8 mouse cellular contexts compared by ENCODE assay signal in the genomic region with DNA sequence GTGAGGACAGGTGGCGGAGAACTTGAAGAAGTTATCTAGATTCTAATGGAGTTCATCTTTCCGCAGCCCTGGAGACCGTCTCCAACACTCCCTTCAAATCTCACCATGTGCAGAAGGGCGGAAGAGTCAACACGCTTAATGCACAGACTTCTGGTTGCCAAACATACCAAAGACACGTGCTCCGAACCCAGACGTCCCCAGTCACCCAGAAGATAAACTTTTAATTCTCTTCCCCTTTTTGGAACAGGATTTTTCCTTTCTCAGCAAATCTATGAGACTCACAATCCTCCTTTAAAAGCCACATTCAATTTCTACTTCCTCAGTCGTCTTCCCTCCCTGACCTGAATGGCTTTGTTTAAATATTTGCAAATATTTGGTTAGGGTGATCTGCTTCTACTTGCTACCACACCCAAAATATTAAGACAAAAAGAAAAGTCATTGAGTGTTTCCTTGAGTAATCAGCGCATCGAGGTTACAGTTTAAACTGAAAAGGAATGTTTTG. TPM values are rescaled to one million over a fixed set of nuclear protein-coding genes. Genes with fewer than 3 reads are reported as not detected.
DNase-seq lines count a peak whose midpoint lies in the region; ATAC-seq lines count a peak whose summit lies in the region.

No protein-coding gene starts in this region.

- peak overlapping the region; percentile 91 for H3K4me3 ChIP-seq in heart, embryonic 11.5 days (ENCODE audit: low read depth, low read length)
- peak overlapping the region; percentile 91 for H3K4me3 ChIP-seq in embryonic facial prominence, embryonic 12.5 days
- H3K4me3 ChIP-seq in limb, embryonic 10.5 days, result peak overlapping the region; percentile 97
- H3K4me3 ChIP-seq in midbrain, embryonic 16.5 days (ENCODE audit: low read depth, low read length), result peak overlapping the region; percentile 83

- intact Hi-C loops in heart, postnatal 36 days (cut with DNase I), result no loop called here

- ATAC-seq in heart, embryonic 11.5 days (replicated peaks; ENCODE audit: insufficient number of reproducible peaks, low FRiP score, low TSS enrichment), result no peak
- no peak for ATAC-seq in embryonic facial prominence, embryonic 12.5 days (ENCODE audit: insufficient number of reproducible peaks, insufficient read depth, low FRiP score, low TSS enrichment)
- ATAC-seq in midbrain, embryonic 16.5 days, result no peak

- H3K36me3 ChIP-seq in heart, embryonic 11.5 days (ENCODE audit: control insufficient read depth, insufficient read depth, low read length), result no peaks in the 10 kb centered on the region
- H3K36me3 ChIP-seq in embryonic facial prominence, embryonic 12.5 days, result no peaks in the 10 kb centered on the region
- H3K36me3 ChIP-seq in limb, embryonic 10.5 days, result no peaks in the 10 kb centered on the region
- no peaks in the 10 kb centered on the region for H3K36me3 ChIP-seq in midbrain, embryonic 16.5 days (ENCODE audit: control insufficient read depth, insufficient read depth, low read length)

- H3K27me3 ChIP-seq in heart, embryonic 11.5 days (ENCODE audit: control insufficient read depth, insufficient read depth, low read length), result no peaks in the 10 kb centered on the region; the same call in 1 of the 2 replicates
- H3K27me3 ChIP-seq in embryonic facial prominence, embryonic 12.5 days, result no peaks in the 10 kb centered on the region
- 0 out of 2 replicates have a peak, but pooled peaks cover 11% of the 10 kb centered on the region for H3K27me3 ChIP-seq in limb, embryonic 10.5 days (ENCODE audit: low read depth, poor library complexity, severe bottlenecking)
- H3K27me3 ChIP-seq in midbrain, embryonic 16.5 days (ENCODE audit: control insufficient read depth, insufficient read depth, low read depth, low read length), result no peaks in the 10 kb centered on the region

- H3K4me2 ChIP-seq in heart, embryonic 11.5 days, result peak overlapping the region; percentile 73
- peak overlapping the region; percentile 97 for H3K4me2 ChIP-seq in embryonic facial prominence, embryonic 12.5 days (replicated peaks)
- H3K4me2 ChIP-seq in midbrain, embryonic 16.5 days (ENCODE audit: low read length), result peak overlapping the region; percentile 96

- no peaks in the 10 kb centered on the region for H3K9me3 ChIP-seq in heart, embryonic 11.5 days (replicated peaks; ENCODE audit: control insufficient read depth, low read length)
- H3K9me3 ChIP-seq in embryonic facial prominence, embryonic 12.5 days, result no peaks in the 10 kb centered on the region
- no peaks in the 10 kb centered on the region for H3K9me3 ChIP-seq in limb, embryonic 10.5 days (replicated peaks)
- H3K9me3 ChIP-seq in midbrain, embryonic 16.5 days (replicated peaks; ENCODE audit: control insufficient read depth, low read length, poor library complexity, severe bottlenecking), result no peaks in the 10 kb centered on the region

- peaks cover 16% of the 10 kb centered on the region for H3K4me1 ChIP-seq in heart, embryonic 11.5 days (ENCODE audit: control insufficient read depth, insufficient read depth, low read length)
- H3K4me1 ChIP-seq in embryonic facial prominence, embryonic 12.5 days, result peaks cover 19% of the 10 kb centered on the region
- peaks cover 34% of the 10 kb centered on the region for H3K4me1 ChIP-seq in limb, embryonic 10.5 days
- H3K4me1 ChIP-seq in midbrain, embryonic 16.5 days (ENCODE audit: control insufficient read depth, insufficient read depth, low read length), result peaks cover 20% of the 10 kb centered on the region

- DNase-seq in heart, postnatal 36 days, result no peak
- no peak for DNase-seq in limb, embryonic 10.5 days (ENCODE audit: low spot score)
- DNase-seq in layer of hippocampus, adult 9-10 months (ENCODE audit: low spot score), result no peak
- DNase-seq in gastrocnemius, postnatal 4 days (ENCODE audit: low spot score in 2 of 2), result no peak
- DNase-seq in frontal cortex, postnatal 25 days (ENCODE audit: low spot score in 2 of 2), result no peak

- H3K9ac ChIP-seq in heart, embryonic 11.5 days (ENCODE audit: low read depth, low read length), result peak overlapping the region; percentile 60
- H3K9ac ChIP-seq in embryonic facial prominence, embryonic 12.5 days, result peak overlapping the region; percentile 50; the same call in 1 of the 2 replicates
- H3K9ac ChIP-seq in midbrain, embryonic 16.5 days (ENCODE audit: low read depth, low read length), result no peak overlapping the region

- WGBS in heart, embryonic 11.5 days (ENCODE audit: insufficient replicate concordance), result 16% methylated on average over 11 of the region's 11 CpGs
- WGBS in embryonic facial prominence, embryonic 12.5 days, result 20% methylated on average over 11 of the region's 11 CpGs
- WGBS in limb, embryonic 10.5 days, result 21% methylated on average over 11 of the region's 11 CpGs
- WGBS in midbrain, embryonic 16.5 days, result 19% methylated on average over 11 of the region's 11 CpGs

- H3K27ac ChIP-seq in heart, embryonic 11.5 days (ENCODE audit: low read depth, low read length), result no peak overlapping the region
- no peak overlapping the region for H3K27ac ChIP-seq in embryonic facial prominence, embryonic 12.5 days
- H3K27ac ChIP-seq in limb, embryonic 10.5 days, result peak overlapping the region; percentile 95; the same call in 1 of the 2 replicates
- no peak overlapping the region for H3K27ac ChIP-seq in midbrain, embryonic 16.5 days (ENCODE audit: low read length)

RNA-seq across cellular contexts. Expression of a gene that starts 0.9 kb away (rescaled TPM):
- 7.3 and 9.3 TPM in 2 replicates for polyA plus RNA-seq in heart, embryonic 11.5 days (2014; fragmentation: Nextera tagmentation; extraction: Ambion mirVana)
- total RNA-seq in heart, postnatal 36 days (2021), result 1 to 10 TPM; 8.7 to 9.1 TPM
- polyA plus RNA-seq in embryonic facial prominence, embryonic 12.5 days (2016; fragmentation: Nextera tagmentation; extraction: Ambion mirVana), result 11.4 and 12.2 TPM in 2 replicates
- 12.8 and 12.9 TPM in 2 replicates for polyA plus RNA-seq in limb, embryonic 10.5 days (2016; fragmentation: Nextera tagmentation; extraction: Ambion mirVana)
- 7.7 and 9.0 TPM in 2 replicates for polyA plus RNA-seq in midbrain, embryonic 16.5 days (2015; fragmentation: Nextera tagmentation; extraction: Ambion mirVana)
- 10 to 100 TPM; 21.4 to 22.6 TPM for total RNA-seq in gastrocnemius, postnatal 4 days (2021)
